Mouse (Mus musculus): ENCODE measurements around the gene Med4.

The Med4 gene

DNA sequence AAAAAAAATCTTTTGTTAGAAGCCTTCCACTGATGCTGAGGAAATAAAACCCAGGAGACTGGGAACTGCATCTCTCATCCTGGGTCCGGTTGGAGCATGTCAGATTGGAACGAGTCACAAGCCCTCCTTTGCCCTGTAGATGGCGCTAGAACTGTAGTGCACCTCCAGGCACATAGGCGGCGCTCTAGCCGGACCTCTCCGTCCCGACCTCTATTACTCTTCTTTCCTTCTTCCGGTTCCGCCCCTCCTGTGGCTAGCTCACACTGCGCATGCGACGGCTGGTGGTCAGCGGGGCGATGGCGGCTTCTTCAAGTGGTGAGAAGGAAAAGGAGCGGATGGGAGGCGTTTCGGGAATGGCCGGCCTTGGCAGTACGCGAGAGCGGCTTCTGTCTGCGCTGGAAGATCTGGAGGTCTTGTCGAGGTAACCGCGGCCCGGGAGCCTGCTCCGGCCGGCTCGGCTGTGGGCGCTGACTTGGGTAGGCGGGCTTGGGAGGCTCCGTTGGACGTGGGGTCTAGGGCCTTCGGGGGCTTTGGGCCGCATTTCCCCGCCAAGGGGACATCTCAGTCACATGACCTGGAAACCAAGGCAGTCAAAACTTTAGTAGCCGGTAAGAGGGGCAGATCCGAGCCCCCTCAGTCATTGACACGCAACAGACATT lies at the start of gene Med4:
Gene Med4, plus strand, starts transcription at position 261 of the 659 bp plus-strand sequence.
- DNase-seq (ENCODE audit: low read depth, low spot score), result peak; percentile 93

DNA sequence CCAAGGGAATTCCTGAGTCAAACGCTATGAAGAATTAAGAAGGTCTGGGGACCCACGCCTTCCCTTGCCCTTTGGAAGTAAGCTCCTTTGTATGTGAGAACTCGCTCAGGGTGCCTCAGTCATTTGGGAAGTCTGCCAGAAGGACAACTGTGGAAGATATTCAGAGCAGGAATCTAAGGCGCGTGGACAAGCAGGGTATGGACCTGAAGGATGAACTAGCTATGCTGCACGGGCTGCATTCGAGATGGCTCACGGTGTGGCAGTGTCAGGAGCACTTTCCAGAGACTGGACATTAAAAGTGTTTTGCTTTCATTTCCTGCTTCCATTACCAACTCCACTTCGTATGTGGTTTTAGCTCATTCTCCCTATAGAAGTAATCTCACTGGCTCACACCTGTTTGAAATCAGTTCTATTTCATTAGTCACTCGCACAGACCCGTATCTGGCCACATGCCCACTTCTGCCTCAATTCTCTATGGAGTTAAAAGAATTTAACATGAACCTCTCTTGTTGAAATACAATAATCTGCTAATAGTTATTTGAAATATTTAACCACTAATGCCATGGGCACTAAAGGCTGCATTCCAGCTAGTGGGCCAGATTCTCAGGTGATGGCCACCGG lies 49.2 kb upstream of the Med4 start:
- no peak for DNase-seq (ENCODE audit: low read depth, low spot score)

DNA sequence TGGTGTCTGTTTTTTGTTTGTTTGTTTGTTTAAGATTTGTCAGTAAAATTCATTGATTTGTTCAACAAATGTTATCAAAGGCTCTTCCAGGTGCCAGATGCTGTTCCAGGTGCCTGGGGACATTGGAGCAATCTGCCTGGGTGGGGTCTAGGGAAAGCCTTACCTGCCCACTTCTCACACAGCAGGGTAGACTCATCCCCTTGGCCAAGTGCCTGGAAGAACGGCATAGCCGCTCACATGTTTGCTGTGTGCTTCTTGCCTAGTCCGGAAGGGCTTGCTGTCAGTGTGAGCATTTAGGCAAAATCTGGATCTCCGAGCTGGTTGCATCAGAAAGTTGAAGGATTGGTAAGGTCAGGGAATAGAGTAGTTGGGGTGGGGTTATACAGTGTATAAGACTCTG lies 47.6 kb upstream of the Med4 start:
- DNase-seq (ENCODE audit: low read depth, low spot score), result no peak

DNA sequence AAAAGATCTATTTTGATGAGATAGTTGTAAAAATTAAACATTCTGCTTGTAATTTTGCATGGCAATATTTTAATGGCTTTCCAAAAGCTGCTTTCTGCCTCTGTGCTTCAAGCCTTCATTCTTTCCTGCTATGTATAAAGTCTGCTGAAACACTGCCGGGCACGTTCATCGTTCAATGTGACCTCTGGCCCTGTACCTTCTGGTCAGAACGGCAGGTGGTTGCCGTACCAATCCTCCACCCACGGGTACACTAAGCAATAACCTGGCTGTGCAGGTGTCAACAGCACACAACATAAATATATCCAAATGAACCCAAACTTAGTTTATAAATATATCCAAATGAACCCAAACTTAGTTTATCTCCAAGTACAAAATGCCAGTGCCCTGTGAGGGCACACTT lies 42.1 kb upstream of the Med4 start:
- no peak for DNase-seq (ENCODE audit: low read depth, low spot score)

DNA sequence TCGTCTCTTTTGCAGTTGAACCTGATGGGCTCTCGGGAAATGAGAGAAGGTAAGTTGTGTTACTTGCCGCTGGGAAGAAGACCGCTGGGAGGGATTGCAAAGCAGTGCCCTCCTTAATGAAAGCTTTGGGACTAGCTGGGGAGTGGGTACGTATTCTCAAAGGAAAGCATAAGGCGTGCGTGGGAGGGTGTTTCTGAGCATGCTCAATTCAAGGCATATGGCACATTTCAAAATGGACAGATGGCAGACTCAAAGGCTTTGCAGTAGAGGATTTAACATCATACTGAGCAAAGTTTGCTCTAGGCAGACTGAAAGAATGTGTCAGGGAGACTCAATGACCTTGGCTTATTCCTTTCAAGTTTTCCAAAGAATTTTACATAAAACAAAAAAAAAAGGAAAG lies 40.3 kb upstream of the Med4 start:
- DNase-seq (ENCODE audit: low read depth, low spot score), result no peak

DNA sequence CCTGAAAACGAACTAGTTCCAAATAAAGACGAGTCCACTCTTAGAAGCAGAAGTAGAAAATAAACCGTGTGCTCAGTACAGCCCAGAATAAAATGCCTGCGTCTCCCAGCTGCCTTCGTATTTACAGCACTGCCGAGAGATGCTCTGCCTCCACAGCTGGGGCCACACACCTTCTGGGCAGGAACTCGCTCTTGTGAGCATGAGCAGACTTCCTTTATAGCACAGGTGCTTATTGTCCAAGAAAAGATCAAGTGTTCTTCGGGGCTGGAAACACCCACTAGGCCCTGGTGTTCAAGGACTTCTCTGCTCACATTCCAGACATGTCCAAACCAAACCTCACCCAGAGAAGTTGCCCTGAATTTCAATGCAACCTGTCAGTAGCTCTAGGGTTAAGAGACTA lies 39.2 kb upstream of the Med4 start:
- DNase-seq (ENCODE audit: low read depth, low spot score), result peak; percentile 49

DNA sequence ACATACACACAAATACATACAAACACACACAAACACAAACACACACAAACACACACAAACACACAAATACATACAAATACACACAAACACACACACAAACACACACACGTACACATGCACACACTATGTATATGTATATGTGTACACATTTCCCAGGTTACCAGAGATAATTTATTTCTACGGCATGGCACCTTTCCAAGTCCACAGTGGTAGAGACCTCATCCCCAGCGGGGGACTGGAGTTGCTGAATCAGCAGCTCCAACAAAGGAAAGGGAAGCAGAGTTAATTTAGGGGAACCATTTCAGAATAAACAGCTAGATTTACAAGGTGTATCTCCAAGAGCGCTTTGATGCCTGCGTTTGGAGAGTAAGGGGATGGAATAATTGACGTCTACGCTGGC lies 37.6 kb upstream of the Med4 start:
- DNase-seq (ENCODE audit: low read depth, low spot score), result no peak

DNA sequence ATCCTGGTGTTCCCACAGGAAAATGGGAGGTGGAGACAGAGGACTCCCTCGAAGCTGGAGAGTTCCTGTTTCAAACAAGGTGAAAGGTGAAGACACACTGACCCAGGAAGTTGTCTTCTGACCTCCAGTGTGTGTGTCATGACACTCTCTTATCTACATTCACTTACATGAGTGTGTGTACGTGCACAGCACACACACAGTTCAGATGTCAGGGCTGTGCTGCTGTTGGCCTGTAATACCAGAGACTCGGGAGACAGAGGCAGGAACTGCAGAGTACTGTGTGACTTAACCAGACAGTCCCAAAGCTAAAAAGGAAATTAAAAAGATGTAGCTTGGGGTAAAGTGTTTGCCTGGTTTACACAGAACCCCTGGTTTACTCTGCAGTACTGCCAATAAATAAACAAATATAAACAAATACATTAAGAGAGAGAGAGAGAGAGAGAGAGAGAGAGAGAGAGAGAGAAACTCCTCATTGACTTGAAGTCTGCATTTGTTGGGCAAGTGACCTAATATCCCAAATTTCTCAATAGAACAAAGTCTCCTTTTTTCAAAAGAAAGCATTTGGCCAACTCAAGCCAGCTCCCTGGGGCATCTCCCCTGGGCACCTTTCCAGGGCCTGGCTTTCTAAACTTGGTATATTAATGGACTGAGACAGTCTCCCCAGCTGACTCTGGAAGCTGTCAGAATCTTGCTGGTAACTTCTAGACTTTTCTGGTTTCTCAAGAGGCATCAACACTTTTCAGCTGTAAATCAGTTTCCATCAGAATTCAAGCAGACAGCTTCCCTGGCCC lies 36.0 kb upstream of the Med4 start:
- DNase-seq (ENCODE audit: low read depth, low spot score), result no peak

DNA sequence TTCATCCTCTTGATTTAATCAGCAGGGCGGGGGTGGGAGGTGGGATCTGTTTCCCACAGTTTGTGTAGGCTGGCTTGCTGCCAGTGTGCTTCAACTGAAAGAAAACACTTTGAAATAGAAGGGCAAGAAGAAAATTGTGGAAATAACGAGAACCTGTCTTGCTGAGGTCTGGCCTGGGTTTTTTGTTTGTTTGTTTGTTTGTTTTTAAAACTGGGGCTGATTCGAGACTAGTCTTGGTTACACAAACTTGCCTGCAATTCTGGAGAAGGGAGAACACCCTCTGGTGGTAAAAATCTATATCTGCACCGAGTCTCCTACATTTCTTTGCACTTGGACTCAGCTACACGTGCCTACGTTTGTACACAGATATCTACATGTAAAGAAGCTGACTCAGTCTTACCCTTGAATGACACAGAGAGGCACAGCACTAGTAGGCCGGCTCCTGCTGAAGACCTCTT lies 35.2 kb upstream of the Med4 start:
- DNase-seq (ENCODE audit: low read depth, low spot score), result peak; percentile 44

DNA sequence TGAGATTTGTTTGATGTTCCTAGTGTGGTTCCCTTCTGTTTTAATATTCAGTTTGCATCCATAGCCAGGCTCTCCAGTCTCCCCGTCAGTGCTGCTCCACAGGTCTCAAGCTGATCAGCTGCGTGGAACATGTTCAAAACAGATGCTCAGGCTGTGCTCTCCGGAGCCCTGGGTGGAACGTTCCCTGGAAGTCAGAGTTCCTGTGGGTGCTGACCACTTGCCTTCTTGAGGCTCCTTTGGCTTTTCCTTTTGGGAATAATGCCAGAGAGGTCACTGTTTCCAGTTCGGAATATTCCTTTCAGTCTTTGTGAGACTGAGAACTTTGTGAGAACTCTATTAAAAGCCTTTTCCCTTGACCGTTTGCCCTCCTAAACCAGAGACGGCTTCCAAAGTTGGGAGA lies 34.3 kb upstream of the Med4 start:
- no peak for DNase-seq (ENCODE audit: low read depth, low spot score)

DNA sequence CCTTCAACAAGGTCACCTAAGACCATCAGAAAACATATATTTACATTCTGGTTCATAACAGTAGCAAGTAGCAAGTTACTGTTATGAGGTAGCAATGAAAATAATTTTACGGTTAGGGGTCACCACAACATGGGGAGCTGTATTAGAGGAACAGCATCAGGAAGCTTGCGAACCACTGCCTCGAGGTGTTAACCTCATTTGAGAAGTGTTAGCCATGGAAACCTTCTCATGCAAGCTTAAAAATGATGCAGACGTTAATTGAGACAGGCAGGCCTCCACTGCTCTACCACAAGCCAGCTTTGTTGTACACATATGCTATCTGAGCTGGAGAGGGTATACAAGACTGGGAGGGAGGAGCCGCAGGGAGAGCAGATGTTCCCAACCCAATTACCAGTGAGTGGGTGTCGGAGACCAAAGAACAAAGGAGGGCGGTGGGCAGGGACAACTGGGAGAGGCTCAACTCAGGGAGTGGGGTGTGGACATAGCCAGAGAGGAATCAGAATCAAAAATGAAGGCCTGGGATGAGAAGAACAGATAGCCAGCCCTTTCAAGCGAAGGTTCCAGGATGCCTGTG lies 33.4 kb upstream of the Med4 start:
- peak; percentile 62 for DNase-seq (ENCODE audit: low read depth, low spot score)

DNA sequence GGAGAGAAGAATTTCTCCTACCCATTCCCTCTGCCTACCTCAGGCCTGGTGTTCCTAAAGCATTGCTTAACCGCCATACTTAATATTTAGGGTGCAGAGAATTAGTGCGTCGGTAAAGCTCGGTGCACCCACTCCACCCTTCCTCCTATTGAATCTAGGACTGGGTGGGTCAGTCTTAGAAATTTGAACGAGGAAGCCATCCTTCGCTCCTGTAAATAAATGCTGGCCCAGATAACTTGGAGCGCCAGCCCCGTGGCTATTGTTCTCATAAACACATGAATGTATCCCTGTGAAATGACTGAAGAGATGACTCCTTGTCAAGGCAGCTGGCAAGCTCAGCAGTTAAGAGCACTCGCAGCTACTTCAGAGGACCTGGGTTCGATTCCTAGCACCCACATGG lies 32.7 kb upstream of the Med4 start:
- DNase-seq (ENCODE audit: low read depth, low spot score), result no peak

DNA sequence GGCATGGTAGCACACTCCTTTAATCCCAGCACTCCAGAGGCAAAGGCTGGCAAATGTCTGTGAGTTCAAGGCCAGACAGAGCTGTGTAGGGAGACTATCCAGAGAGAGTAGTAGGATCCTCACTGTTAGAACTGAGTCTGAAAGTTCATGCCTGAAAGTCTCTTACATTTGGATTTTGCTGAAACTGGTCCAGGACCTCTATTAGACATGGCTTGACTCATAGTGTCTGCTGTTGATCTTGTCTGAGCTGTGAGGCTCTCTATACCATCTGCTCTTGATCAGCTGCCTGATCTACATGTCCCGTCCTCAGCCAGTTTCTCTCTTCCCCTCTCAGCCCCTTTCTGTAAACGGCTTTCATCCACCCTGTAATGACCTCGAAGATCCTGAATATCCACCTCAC lies 31.5 kb upstream of the Med4 start:
- DNase-seq (ENCODE audit: low read depth, low spot score), result no peak

DNA sequence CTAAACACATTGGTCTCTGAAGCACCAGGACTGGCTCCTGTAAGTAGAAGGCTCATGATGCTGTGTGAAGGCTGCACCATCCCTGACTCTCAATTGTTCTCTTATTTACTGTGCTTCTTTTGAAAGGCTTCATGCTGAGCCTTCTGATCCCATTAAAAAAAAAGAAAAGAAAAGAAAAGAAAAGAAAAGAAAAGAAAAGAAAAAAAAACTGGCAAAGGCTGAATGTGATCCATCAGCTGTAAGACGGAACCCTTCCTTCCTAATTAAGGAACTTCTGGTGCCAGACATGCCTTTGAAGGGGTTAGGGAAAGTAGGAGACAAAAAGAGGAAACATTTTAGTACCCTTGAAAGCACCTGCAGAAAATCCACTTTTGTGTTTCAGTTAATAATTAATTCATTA lies 30.1 kb upstream of the Med4 start:
- DNase-seq (ENCODE audit: low read depth, low spot score), result no peak

DNA sequence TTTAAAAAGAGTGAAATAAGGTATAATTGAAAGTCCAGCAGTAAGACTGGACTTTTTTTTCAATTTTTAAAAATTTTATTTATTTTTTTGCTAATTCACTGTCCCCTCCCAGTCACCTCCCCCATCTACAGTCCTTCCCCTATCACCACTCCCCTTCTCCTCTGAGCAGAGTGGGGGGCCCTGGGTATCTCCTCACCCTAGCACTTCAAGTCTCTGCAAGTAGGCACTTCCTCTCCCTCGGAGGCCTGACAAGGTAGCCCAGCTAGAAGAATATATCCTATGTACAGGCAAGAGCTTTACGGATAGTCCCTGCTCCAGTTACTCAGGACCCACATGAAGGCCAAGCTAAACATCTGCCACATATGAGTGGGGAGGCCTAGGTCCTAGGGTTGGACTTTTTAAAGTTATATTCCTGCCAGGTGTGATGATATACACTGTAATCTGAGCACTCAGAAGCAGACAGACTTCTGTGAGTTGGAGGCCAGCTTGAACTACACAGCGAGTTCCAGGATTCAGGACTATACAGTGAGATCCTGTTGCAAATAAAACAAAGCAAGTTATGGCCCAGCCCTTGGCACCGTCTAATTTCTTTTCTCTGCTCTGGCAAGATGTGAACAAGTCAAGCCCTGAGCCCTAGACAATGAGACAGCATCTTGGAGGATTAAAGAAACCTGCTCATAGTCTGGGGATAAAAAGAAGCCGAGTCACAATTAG lies 26.2 kb upstream of the Med4 start:
- no peak for DNase-seq (ENCODE audit: low read depth, low spot score)

DNA sequence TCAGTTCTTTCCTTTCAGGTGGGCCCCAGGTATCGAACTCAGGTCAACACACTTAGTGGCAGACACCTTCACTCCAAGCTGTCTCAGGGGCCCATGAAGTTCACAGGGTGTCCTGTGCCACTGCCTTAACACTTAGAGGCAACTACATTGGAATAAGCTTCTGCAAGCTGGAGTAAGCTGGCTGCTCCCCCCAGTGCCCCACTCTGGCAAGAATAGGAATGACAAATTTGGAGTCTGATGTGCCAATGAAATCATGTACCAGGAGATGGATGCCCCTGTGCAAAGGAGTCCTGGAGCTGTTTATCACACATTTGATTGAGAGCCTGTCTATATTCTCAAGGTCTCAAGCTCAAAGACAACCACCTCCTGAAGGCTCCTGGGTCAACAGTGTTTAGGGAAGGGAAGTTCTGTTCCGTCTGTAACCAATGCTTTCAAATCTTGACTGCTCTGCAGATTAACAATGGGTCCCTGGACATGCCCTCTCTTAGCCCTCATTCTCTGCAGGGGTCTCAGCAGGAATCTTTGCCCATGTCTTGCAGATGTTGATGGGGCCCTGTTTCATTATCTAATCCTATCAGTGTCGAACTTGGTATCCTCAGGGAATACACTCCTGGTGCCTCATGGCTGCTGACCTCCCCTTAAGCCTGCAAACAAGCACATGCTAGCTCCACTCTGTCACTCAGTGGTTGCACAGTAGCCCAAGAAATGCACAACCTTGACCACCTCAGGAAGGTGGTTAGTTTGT lies 25.3 kb upstream of the Med4 start:
- no peak for DNase-seq (ENCODE audit: low read depth, low spot score)

DNA sequence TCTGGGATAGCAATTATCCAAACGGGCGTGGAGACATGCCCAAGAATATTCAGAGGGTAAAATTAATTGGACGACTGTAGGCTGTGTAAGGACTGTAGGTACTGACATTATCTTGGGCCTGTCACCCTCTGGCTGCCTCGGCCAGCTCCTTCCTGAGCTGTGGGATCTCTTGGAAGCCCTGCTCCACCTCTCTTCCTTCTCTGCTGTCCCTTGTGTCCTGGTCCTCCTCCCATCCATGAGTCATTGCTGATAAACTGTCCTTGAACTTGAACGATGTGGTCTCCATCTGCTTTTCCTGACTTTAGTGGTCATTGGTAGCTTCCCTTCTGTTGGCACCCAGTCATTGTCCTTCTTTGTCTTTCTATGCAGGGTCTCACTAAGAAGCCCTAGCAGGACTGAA lies 23.2 kb upstream of the Med4 start:
- no peak for DNase-seq (ENCODE audit: low read depth, low spot score)

DNA sequence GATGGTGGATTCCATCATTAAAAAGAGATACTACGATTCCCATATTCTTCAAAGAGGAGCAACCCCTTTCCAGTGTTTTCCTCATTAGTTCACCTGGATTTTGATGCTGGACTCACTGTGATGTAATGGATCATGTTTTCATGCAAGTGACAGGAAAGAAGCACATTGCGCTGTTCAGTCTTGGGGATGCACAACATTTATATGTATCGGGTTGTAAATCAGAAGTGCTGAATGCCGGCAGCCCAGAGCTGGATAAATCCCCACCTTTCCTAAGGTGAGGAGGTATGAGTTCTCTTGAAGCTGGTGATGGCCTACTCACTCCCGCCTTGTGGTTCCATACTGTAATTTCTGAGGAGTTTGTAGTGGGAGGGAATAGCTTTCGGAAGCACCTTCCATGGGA lies 16.5 kb upstream of the Med4 start:
- no peak for DNase-seq (ENCODE audit: low read depth, low spot score)

DNA sequence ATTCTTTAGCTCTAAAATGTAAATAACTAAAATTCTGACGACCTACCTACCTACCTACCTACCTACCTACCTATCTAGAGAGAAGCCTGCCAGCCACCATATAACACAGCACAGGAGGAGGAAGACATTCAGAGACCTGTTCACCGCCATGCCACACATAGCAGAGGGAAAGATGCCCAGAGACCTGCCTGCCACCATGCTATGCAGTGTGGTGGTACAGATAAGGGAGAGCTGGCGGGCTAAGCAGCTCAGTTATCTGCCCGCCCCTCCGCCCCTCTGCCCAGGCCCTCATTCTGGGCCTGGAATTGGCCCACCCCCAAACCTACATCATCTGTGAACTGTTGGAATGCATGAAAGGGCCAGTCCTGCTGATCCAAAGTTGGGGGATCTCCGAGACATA lies 15.7 kb upstream of the Med4 start:
- no peak for DNase-seq (ENCODE audit: low read depth, low spot score)

DNA sequence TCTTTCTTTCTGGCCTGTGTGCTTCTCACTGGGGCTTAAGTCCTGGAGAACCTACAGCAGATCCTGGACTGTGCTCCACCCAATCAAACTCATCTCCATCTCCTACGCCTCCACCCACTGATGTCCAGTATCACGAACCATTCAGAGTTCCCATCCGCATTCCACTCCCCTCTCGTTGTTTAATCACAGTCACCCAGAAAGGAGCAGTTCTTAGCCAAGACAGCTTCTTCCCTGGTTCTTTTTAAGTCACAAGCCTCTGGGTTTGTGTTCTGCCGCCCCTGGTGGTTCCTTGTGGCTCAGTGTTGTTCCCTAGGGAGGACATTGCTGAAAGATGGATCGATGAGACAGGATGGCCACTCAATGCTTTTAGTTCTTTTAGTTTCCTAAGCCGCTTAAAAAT lies 14.1 kb upstream of the Med4 start:
- DNase-seq (ENCODE audit: low read depth, low spot score), result peak; percentile 16

DNA sequence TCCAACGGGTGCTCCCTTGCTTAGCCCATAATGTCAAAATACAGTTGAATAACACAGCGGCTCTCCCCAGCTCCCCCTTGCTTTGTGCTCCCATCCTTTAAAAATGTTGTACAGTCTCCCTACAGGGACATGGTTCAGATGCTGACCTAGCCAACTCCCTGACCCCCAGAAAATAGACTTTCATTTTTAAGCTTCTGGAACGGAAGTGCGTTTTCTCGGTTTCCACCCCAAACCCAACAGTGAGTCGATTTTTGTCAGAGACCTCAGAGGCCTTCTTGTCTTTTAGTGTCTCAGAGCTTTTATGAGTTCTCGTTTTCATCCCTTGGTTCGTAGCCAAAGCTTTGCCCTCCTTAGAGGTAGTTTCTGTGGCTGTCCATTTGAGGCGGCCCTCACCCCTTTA lies 8.5 kb upstream of the Med4 start:
- no peak for DNase-seq (ENCODE audit: low read depth, low spot score)
